Mouse (Mus musculus) neural tube, embryonic 11.5 days (tissue): Measurements from ENCODE around the gene A730071L15Rik. TPM values are rescaled to one million over a fixed set of nuclear protein-coding genes. Genes with fewer than 3 reads are reported as not detected.

Source experiments
- ATAC-seq: fragments of 200-750 bp; cut with Nextera tagmentation; 2 replicates; pipeline ENCODE4 v1.8.0; 2017; ENCODE audit warnings: moderate number of reproducible peaks, mild to moderate bottlenecking, moderate TSS enrichment, moderate library complexity; ENCODE audit not compliant: insufficient read depth, low FRiP score, low TSS enrichment
- DNase-seq: peaks from one replicate; pipeline ENCODE4 v3.0.0-alpha.2; 2015; ENCODE audit warnings: low spot score
- H3K27ac ChIP-seq: fragments of 300-500 bp; sonication (generic); 2 replicates; pipeline ENCODE4 v1.5.1; 2014; ENCODE audit warnings: low read depth, mild to moderate bottlenecking, low read length
- H3K27me3 ChIP-seq: fragments of 300-500 bp; sonication (generic); 2 replicates; pipeline ENCODE4 v1.6.1; 2014; ENCODE audit warnings: mild to moderate bottlenecking, low read length, mixed read lengths; ENCODE audit not compliant: control insufficient read depth, insufficient read depth
- H3K36me3 ChIP-seq: fragments of 300-500 bp; sonication (generic); 2 replicates; pipeline ENCODE4 v1.6.1; 2014; ENCODE audit warnings: mild to moderate bottlenecking, low read length, moderate library complexity, mixed read lengths; ENCODE audit not compliant: control insufficient read depth, insufficient read depth
- H3K4me1 ChIP-seq: fragments of 300-500 bp; sonication (generic); 2 replicates; pipeline ENCODE4 v1.6.1; 2014; ENCODE audit warnings: low read length, mixed read lengths; ENCODE audit not compliant: control insufficient read depth, insufficient read depth
- H3K4me2 ChIP-seq: fragments of 300-500 bp; sonication (generic); 2 replicates; pipeline ENCODE4 v1.6.1; 2014; ENCODE audit warnings: low read depth, mild to moderate bottlenecking, moderate library complexity
- H3K4me3 ChIP-seq: fragments of 300-500 bp; sonication (generic); 2 replicates; pipeline ENCODE4 v1.5.1; 2014; ENCODE audit warnings: low read depth, low read length
- H3K9ac ChIP-seq: fragments of 300-500 bp; sonication (generic); 2 replicates; pipeline ENCODE4 v1.6.1; 2014; ENCODE audit warnings: mild to moderate bottlenecking, low read length
- H3K9me3 ChIP-seq: fragments of 300-500 bp; sonication (generic); 2 replicates; pipeline ENCODE4 v1.6.1; 2016; ENCODE audit warnings: low read length; ENCODE audit not compliant: control insufficient read depth
- WGBS: fragments of 180-500 bp; shearing (Covaris S2); extraction: QIAGEN DNeasy Blood & Tissue Kit; methylation state at CpG from one replicate; pipeline ENCODE4 v1.1.7; 2014; 5-methylcytosine and 5-hydroxymethylcytosine counted together
- polyA plus RNA-seq: library from polyadenylated mRNA; unstranded; fragments of >200 nt; fragmentation: Nextera tagmentation; extraction: Ambion mirVana; gene quantifications from 2 replicates; pipeline ENCODE4 v1.2.1, GENCODE M21; 2014

A730071L15Rik gene
- polyA plus RNA-seq, 1 experiment from 2014 or later: 0.70 TPM

DNA sequence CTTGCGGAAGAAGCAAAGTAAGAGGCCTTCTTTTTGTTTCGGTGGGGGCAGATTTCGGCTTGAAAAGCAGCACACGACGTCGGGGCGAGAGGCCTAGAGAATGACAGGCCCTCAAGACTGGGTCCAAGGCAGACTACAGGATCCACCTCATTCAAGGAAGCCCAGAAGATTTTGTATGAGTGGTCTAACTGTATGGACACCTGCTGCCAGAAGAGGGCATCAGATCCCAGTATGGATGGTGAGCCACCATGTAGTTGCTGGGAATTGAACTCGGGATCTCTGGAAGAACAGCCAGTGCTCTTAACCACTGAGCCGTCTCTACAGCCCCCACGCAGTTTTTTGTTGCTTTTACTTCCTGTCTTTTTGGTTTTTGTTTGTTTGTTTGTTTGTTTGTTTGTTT is 22.4 kb downstream of the A730071L15Rik start:
- Histone ChIP-seq H3K4me1 (no peaks in the 10 kb centered on the region), H3K9me3 (no peaks in the 10 kb centered on the region), H3K4me3 (no peak overlapping the region), H3K9ac (no peak overlapping the region), H3K27me3 (no peaks in the 10 kb centered on the region), H3K36me3 (no peaks in the 10 kb centered on the region), H3K4me2 (no peak overlapping the region), H3K27ac (no peak overlapping the region)
- no peak for ATAC-seq
- no peak for DNase-seq
- 95% methylated on average over 10 of the region's 10 CpGs for WGBS

DNA sequence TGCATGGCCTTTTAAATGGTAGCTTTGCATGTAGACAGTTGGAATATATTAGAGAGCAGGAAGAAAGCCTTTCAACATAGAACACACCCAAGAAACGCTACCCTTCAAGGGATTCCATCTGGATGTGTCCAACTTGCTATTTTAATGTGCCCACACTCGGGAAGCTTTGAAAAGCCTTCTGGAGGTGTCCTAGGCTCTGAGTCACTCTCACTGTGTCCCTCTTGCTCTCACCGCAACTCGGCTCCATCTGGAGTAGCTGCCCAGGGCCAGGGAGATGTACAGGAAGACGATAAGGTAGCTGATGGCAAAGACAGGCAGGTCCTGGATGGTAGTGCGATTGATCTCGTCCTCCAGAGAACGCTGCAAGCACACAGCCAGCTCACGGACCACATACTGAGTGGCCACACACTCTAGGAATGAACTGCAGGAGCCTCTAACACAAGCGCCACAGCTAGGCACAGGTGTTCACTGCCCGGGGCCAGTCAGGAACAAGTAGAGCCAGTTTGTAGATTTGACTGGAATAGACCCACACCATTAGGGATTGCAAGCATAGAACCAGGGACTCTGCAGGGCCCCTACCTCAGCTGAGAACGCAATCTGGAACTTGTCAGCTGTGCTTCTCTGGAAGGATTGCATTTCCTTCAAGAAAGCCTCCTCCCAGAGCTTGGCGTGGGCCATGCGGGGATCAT is 24.9 kb downstream of the A730071L15Rik start:
- H3K27me3 ChIP-seq: no peaks in the 10 kb centered on the region
- no peak for ATAC-seq
- H3K27ac ChIP-seq: no peak overlapping the region
- no peaks in the 10 kb centered on the region for H3K36me3 ChIP-seq
- H3K9me3 ChIP-seq: no peaks in the 10 kb centered on the region
- H3K4me2 ChIP-seq: no peak overlapping the region
- 80% methylated on average over 14 of the region's 14 CpGs for WGBS
- no peak overlapping the region for H3K4me3 ChIP-seq
- no peak overlapping the region for H3K9ac ChIP-seq
- no peak for DNase-seq
- no peaks in the 10 kb centered on the region for H3K4me1 ChIP-seq

DNA sequence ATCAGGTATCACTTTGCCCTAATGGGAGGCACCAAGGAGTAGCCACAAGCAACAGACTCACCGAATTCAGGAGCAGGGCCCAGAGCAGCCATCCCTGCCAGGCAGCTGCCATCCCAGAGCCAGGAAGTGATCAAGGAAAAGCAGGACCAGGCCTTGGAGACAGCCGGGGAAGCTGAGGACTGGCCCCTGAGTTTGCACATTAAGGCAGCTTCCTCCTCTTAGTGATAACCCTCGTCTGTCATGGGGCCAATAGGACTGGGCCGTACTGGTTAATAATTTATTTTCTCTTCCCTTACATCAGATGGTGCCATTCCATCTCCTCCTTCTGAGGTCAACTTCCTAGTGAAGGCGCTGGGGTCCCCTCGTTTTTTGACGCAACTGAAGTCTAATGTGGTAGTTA is 30.2 kb downstream of the A730071L15Rik start, which contains the start of gene Npc1l1:
Gene Npc1l1 (minus strand): TSS at position 132 of the 400 bp plus-strand sequence.
- Histone ChIP-seq H3K27ac (no peak within 1 kb of the TSS), H3K4me1 (no peaks in the 10 kb centered on the region), H3K36me3 (no peaks in the 10 kb centered on the region), H3K9ac (no peak within 1 kb of the TSS), H3K27me3 (no peaks in the 10 kb centered on the region), H3K4me3 (no peak within 1 kb of the TSS), H3K4me2 (no peak within 1 kb of the TSS), H3K9me3 (no peaks in the 10 kb centered on the region)
- WGBS: 81% methylated on average over 7 of the region's 7 CpGs
- DNase-seq (no peak), ATAC-seq (no peak)

DNA sequence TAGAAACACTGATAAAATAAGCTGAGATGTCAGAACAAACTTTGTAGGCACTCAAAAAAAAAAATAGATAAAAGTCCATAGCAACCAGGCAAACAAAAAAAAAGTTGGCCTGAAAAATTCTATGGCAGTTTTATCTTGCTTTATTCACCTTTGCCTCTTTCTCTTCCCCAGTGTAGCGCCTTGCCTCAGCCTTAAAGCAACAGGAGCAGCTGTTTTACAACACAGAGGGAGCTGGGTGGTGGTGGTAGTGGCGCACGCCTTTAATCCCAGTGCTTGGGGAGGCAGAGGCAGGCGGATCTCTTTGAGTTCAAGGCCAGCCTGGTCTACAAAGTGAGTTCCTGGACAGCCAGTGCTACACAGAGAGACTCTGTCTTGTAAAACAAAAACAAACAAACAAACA is 33.2 kb downstream of the A730071L15Rik start:
- Histone ChIP-seq H3K4me1 (no peaks in the 10 kb centered on the region), H3K36me3 (no peaks in the 10 kb centered on the region), H3K9ac (no peak overlapping the region), H3K27ac (no peak overlapping the region), H3K9me3 (no peaks in the 10 kb centered on the region), H3K4me3 (no peak overlapping the region), H3K4me2 (no peak overlapping the region), H3K27me3 (no peaks in the 10 kb centered on the region)
- ATAC-seq (no peak), DNase-seq (no peak)
- 84% methylated on average over 4 of the region's 4 CpGs for WGBS

DNA sequence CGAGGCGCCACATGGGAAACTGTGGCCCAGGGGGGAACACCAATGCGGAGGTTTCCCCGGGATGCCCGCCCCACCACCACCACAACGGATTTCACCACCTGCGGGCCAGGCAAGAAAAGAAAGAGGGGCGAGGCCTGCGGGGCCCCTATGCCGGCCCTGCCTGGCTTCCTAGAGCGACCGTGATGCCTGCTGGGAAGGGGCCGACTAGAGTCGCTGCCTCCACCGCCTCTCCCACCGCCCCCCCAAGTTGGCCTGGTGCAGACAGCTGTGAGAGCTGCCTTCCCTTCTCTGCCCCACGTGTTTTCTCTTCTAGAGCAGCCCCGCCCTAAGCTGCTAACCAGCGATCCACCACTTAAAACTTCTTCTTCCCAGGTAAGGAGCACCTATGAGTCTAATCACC is 44.9 kb downstream of the A730071L15Rik start:
- Histone ChIP-seq H3K27me3 (no peaks in the 10 kb centered on the region), H3K9me3 (no peaks in the 10 kb centered on the region), H3K9ac (no peak overlapping the region), H3K27ac (no peak overlapping the region), H3K4me3 (no peak overlapping the region), H3K4me2 (no peak overlapping the region), H3K4me1 (no peaks in the 10 kb centered on the region), H3K36me3 (no peaks in the 10 kb centered on the region)
- ATAC-seq (no peak), DNase-seq (no peak)
- WGBS: 60% methylated on average over 18 of the region's 19 CpGs

Other genes with a start within 250 kb of the A730071L15Rik start
- gene Gck, start 249.9 kb upstream of the A730071L15Rik start, polyA plus RNA-seq: 0.88 and 1.4 TPM in 2 replicates
- 32.3 and 32.6 TPM in 2 replicates for gene Ykt6, start 244.3 kb upstream of the A730071L15Rik start, polyA plus RNA-seq
- gene Camk2b, start 133.7 kb upstream of the A730071L15Rik start, polyA plus RNA-seq: 5.9 and 6.5 TPM in 2 replicates
- gene Nudcd3, start 386 bp downstream of the A730071L15Rik start, polyA plus RNA-seq: 50.9 and 52.0 TPM in 2 replicates
- gene Npc1l1, start 30.1 kb downstream of the A730071L15Rik start, polyA plus RNA-seq: not detected in 2 replicates
- gene Ddx56, start 67.7 kb downstream of the A730071L15Rik start, polyA plus RNA-seq: 105 and 107 TPM in 2 replicates
- 145 and 154 TPM in 2 replicates for gene Tmed4, start 74.8 kb downstream of the A730071L15Rik start, polyA plus RNA-seq
- 93.0 and 104 TPM in 2 replicates for gene Ogdh, start 91.6 kb downstream of the A730071L15Rik start, polyA plus RNA-seq
- gene Zmiz2, start 189.0 kb downstream of the A730071L15Rik start, polyA plus RNA-seq: 23.4 and 25.4 TPM in 2 replicates
- gene Ppia, start 215.4 kb downstream of the A730071L15Rik start, polyA plus RNA-seq: 4,780 and 5,005 TPM in 2 replicates
- 762 and 797 TPM in 2 replicates for gene H2afv, start 244.4 kb downstream of the A730071L15Rik start, polyA plus RNA-seq